Mouse (Mus musculus) CH12.LX (cell line): Measurements from ENCODE around the gene Nol9.

Experiments used
- CTCF ChIP-seq, 2 experiments: IDR thresholded peaks in 1 of 2; conservative IDR thresholded peaks in 1 of 2; 2 replicates each; pipeline ENCODE4 v1.5.1; 2011 to 2012; ENCODE audit warnings: low read depth in 2 of 2, low read length in 2 of 2, improper control_type of control experiment in 1 of 2, inconsistent platforms in 1 of 2, mild to moderate bottlenecking in 1 of 2, moderate library complexity in 1 of 2
- ETS1 ChIP-seq: conservative IDR thresholded peaks from 2 replicates; pipeline ENCODE4 v1.6.1; 2012; ENCODE audit warnings: low read depth, mild to moderate bottlenecking, inconsistent platforms, low read length, improper control_type of control experiment, moderate library complexity
- GABPA ChIP-seq: IDR thresholded peaks from 2 replicates; pipeline ENCODE4 v1.6.1; 2012; ENCODE audit warnings: low read depth, low read length, improper control_type of control experiment, inconsistent platforms; ENCODE audit not compliant: insufficient replicate concordance
- JUN ChIP-seq: IDR thresholded peaks from 2 replicates; pipeline ENCODE4 v1.6.1; 2011; ENCODE audit warnings: low read depth, mild to moderate bottlenecking, low read length, improper control_type of control experiment, moderate library complexity; ENCODE audit not compliant: insufficient read depth
- MAZ ChIP-seq: IDR thresholded peaks from 2 replicates; pipeline ENCODE4 v1.6.1; 2012; ENCODE audit warnings: low read depth, mild to moderate bottlenecking, inconsistent platforms, low read length, improper control_type of control experiment, moderate library complexity

DNA sequence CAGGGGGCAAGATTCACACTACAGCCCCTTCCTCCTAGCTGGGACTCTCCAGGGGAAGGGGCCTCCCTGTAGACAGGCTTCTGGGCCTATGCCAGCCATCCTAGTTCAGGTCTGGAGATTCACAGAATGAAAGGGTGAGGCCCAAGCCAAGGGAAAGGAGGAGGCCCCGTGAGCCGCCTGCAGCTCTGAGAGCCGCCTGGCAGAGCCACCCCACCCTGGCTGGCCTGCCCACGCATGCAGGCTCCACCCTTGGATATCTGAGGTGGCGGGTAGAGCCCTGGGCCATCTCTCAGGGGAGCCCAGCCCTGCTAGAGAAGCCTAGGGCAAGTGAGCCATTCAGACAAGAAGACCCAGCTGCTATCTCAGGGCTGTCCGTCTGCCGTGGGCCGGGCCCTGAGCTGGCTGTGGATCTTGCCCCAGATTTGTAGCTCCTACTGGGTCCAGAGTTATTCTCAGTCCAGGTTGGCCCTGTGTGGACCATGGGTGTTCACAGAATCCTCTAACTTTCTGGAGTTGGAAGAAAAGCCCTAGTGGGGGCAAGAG, 53.7 kb downstream of the Nol9 start:
- TF ChIP-seq JUN (no peak), MAZ (no peak), GABPA (no peak), ETS1 (no peak), CTCF (conservative IDR thresholded peaks at IDR 0.05 in 1 of 2, IDR thresholded peaks at IDR 0.05 in 1 of 2; ENCODE audit: low read depth in 2 of 2, low read length in 2 of 2) (no peak)
